Mouse (Mus musculus) forebrain, postnatal 0 days (tissue): Measurements from ENCODE around the gene Trim32. TPM values are rescaled to one million over a fixed set of nuclear protein-coding genes. Genes with fewer than 3 reads are reported as not detected.
A peak's percentile ranks its signal among the peaks of the same experiment; 100 is the strongest.

Source experiments
- ATAC-seq: fragments of 200-750 bp; cut with Nextera tagmentation; 2 replicates; pipeline ENCODE4 v1.8.0; 2017; ENCODE audit warnings: mild to moderate bottlenecking, moderate library complexity
- DNase-seq: peaks from one replicate; pipeline ENCODE4 v3.0.0-alpha.2; 2015
- H3K27ac ChIP-seq: fragments of 300-500 bp; sonication (generic); 2 replicates; pipeline ENCODE4 v1.5.1; 2014; ENCODE audit warnings: low read depth, mild to moderate bottlenecking, antibody characterized with exemption, low read length, moderate library complexity, mixed read lengths
- H3K27me3 ChIP-seq: fragments of 300-500 bp; sonication (generic); 2 replicates; pipeline ENCODE4 v1.6.1; 2014; ENCODE audit warnings: mild to moderate bottlenecking, low read length, mixed read lengths; ENCODE audit not compliant: insufficient read depth
- H3K36me3 ChIP-seq: fragments of 300-500 bp; sonication (generic); 2 replicates; pipeline ENCODE4 v1.6.1; 2014; ENCODE audit warnings: mild to moderate bottlenecking, moderate library complexity; ENCODE audit not compliant: insufficient read depth
- H3K4me1 ChIP-seq: fragments of 300-500 bp; sonication (generic); 2 replicates; pipeline ENCODE4 v1.6.1; 2014; ENCODE audit warnings: antibody characterized with exemption; ENCODE audit not compliant: insufficient read depth
- H3K4me2 ChIP-seq: fragments of 300-500 bp; sonication (generic); 2 replicates; pipeline ENCODE4 v1.6.1; 2014; ENCODE audit warnings: low read depth, mild to moderate bottlenecking, moderate library complexity
- H3K4me3 ChIP-seq: fragments of 300-500 bp; sonication (generic); 2 replicates; pipeline ENCODE4 v1.5.1; 2014; ENCODE audit warnings: low read depth, low read length, mixed read lengths
- H3K9ac ChIP-seq: fragments of 300-500 bp; sonication (generic); 2 replicates; pipeline ENCODE4 v1.6.1; 2014; ENCODE audit warnings: mild to moderate bottlenecking
- H3K9me3 ChIP-seq: fragments of 300-500 bp; sonication (generic); 2 replicates; pipeline ENCODE4 v1.6.1; 2016; ENCODE audit warnings: low read length
- CTCF ChIP-seq: sonication (generic); IDR thresholded peaks from 2 replicates; pipeline ENCODE4 v1.5.1; 2016; ENCODE audit warnings: antibody characterized with exemption, control low read depth, low read depth
- WGBS: fragments of 180-500 bp; shearing (Covaris S2); extraction: QIAGEN DNeasy Blood & Tissue Kit; methylation state at CpG from one replicate; pipeline ENCODE4 v1.1.7; 2014; 5-methylcytosine and 5-hydroxymethylcytosine counted together
- polyA plus RNA-seq: library from polyadenylated mRNA; unstranded; fragments of >200 nt; fragmentation: Nextera tagmentation; extraction: Ambion mirVana; gene quantifications from 2 replicates; pipeline ENCODE4 v1.2.1, GENCODE M21; 2015
- total RNA-seq: library from RNA; depleted of rRNA; stranded (reverse); fragments of >200 nt; gene quantifications from 2 replicates; pipeline ENCODE4 v1.2.3, GENCODE M21; 2014

The Trim32 gene
- total and polyA plus RNA-seq, 2 experiments from 2014 or later, result 164 to 187 TPM

- no peak overlapping the region for H3K27ac ChIP-seq
- 42% methylated on average over 5 of the region's 5 CpGs for WGBS
- no peak overlapping the region for H3K9ac ChIP-seq
- H3K27me3 ChIP-seq, result no peaks in the 10 kb centered on the region
- H3K4me3 ChIP-seq, result no peak overlapping the region
- no peaks in the 10 kb centered on the region for H3K36me3 ChIP-seq
- ATAC-seq (no peak), DNase-seq (no peak)
- H3K4me2 ChIP-seq, result no peak overlapping the region
- H3K4me1 ChIP-seq, result no peaks in the 10 kb centered on the region
- no peaks in the 10 kb centered on the region for H3K9me3 ChIP-seq
- no peak for TF ChIP-seq CTCF
These were observed 37.8 kb downstream of the Trim32 start for GRCm38 (mm10) chr4:65642611-65643010.

- peak; percentile 98 for TF ChIP-seq CTCF
These were observed 49.9 kb downstream of the Trim32 start for GRCm38 (mm10) chr4:65654723-65655122.

GRCm38 (mm10) chr4:65663176-65663575 lies 58.4 kb downstream of the Trim32 start:
- Histone ChIP-seq H3K4me2 (no peak overlapping the region), H3K36me3 (no peaks in the 10 kb centered on the region), H3K27ac (no peak overlapping the region), H3K4me3 (no peak overlapping the region), H3K9ac (no peak overlapping the region), H3K27me3 (no peaks in the 10 kb centered on the region), H3K4me1 (no peaks in the 10 kb centered on the region), H3K9me3 (no peaks in the 10 kb centered on the region)
- DNase-seq (no peak), ATAC-seq (no peak)
- TF ChIP-seq CTCF, result no peak
- 89% methylated on average over 6 of the region's 6 CpGs for WGBS

More at GRCm38 (mm10) chr4:65654723-65655122, 49.9 kb downstream of the Trim32 start:
- peak; percentile 91 for ATAC-seq
- Histone ChIP-seq H3K9ac (no peak overlapping the region), H3K4me2 (no peak overlapping the region), H3K9me3 (no peaks in the 10 kb centered on the region), H3K4me1 (no peaks in the 10 kb centered on the region), H3K36me3 (no peaks in the 10 kb centered on the region), H3K4me3 (no peak overlapping the region), H3K27me3 (no peaks in the 10 kb centered on the region; the same call in 1 of the 2 replicates), H3K27ac (no peak overlapping the region)
- WGBS, result 0% methylated on average over 2 of the region's 2 CpGs
- peak; percentile 88 for DNase-seq
